Comparison of ENCODE assay signal across 8 mouse cellular contexts in genomic region chr13:34272275-34273054, GRCm38 (mm10).
A peak's percentile ranks its signal among the peaks of the same experiment; 100 is the strongest.
DNase-seq lines count a peak whose midpoint lies in the region; ATAC-seq lines count a peak whose summit lies in the region.

No protein-coding gene starts in this region.

- H3K36me3 ChIP-seq in forebrain, embryonic 12.5 days (replicated peaks) = peaks cover 18% of the 10 kb centered on the region
- H3K36me3 ChIP-seq in liver, embryonic 15.5 days (replicated peaks) = peaks cover 62% of the 10 kb centered on the region

- H3K4me3 ChIP-seq in forebrain, embryonic 12.5 days (replicated peaks) = no peak overlapping the region
- H3K4me3 ChIP-seq in liver, embryonic 15.5 days (replicated peaks) = no peak overlapping the region

- H3K4me1 ChIP-seq in forebrain, embryonic 12.5 days = peaks cover 36% of the 10 kb centered on the region
- peaks cover 91% of the 10 kb centered on the region for H3K4me1 ChIP-seq in liver, embryonic 15.5 days (replicated peaks)

- WGBS in forebrain, embryonic 12.5 days = 22% methylated on average over 8 of the region's 8 CpGs
- WGBS in liver, embryonic 15.5 days (ENCODE audit: insufficient replicate concordance) = 72% methylated on average over 8 of the region's 8 CpGs

- intact Hi-C loops in heart, postnatal 25 days (cut with DNase I) = no loop called here

- peak overlapping the region; percentile 17; the same call in 1 of the 2 replicates for H3K4me2 ChIP-seq in forebrain, embryonic 12.5 days
- peak overlapping the region; percentile 56 for H3K4me2 ChIP-seq in liver, embryonic 15.5 days

- no peaks in the 10 kb centered on the region for H3K9me3 ChIP-seq in forebrain, embryonic 12.5 days
- H3K9me3 ChIP-seq in liver, embryonic 15.5 days (replicated peaks) = no peaks in the 10 kb centered on the region

- no peaks in the 10 kb centered on the region for H3K27me3 ChIP-seq in forebrain, embryonic 12.5 days
- H3K27me3 ChIP-seq in liver, embryonic 15.5 days = no peaks in the 10 kb centered on the region

- H3K27ac ChIP-seq in forebrain, embryonic 12.5 days = peak overlapping the region; percentile 53; the same call in 1 of the 2 replicates
- peak overlapping the region; percentile 77 for H3K27ac ChIP-seq in liver, embryonic 15.5 days (replicated peaks)

- no peak for ATAC-seq in forebrain, embryonic 12.5 days (ENCODE audit: low FRiP score)
- no peak for ATAC-seq in liver, embryonic 15.5 days (ENCODE audit: insufficient read depth)

- DNase-seq in heart, adult 11 months = peak; percentile 72
- DNase-seq in heart, postnatal 25 days (ENCODE audit: low spot score) = no peak
- DNase-seq in 3T3-L1 (ENCODE audit: low read depth, low spot score) = peak; percentile 7
- DNase-seq in cerebellum, postnatal 4 days (ENCODE audit: low spot score in 2 of 2) = no peak
- DNase-seq in frontal cortex, postnatal 25 days (ENCODE audit: low spot score in 2 of 2) = no peak
- no peak for DNase-seq in natural killer cell, adult 2 months (ENCODE audit: low spot score in 2 of 2)

- no peak overlapping the region for H3K9ac ChIP-seq in forebrain, embryonic 12.5 days
- peak overlapping the region; percentile 41; the same call in 1 of the 2 replicates for H3K9ac ChIP-seq in liver, embryonic 15.5 days

Comparison
In these comparisons a context has a peak if more than half of its experiments do, and no peak if none do; other contexts are left out.
1. DNase-seq: peak in heart, adult 11 months (single experiment) and 3T3-L1 (single experiment); none in heart, postnatal 25 days (single experiment), cerebellum, postnatal 4 days (0 of 2), frontal cortex, postnatal 25 days (0 of 2) and natural killer cell, adult 2 months (0 of 2).